Mouse (Mus musculus): ENCODE measurements around the gene Rnf19b. TPM values are rescaled to one million over a fixed set of nuclear protein-coding genes. Genes with fewer than 3 reads are reported as not detected.

Rnf19b gene
- polyA plus RNA-seq, 1 experiment from 2014 or later = 11.0 TPM

DNA sequence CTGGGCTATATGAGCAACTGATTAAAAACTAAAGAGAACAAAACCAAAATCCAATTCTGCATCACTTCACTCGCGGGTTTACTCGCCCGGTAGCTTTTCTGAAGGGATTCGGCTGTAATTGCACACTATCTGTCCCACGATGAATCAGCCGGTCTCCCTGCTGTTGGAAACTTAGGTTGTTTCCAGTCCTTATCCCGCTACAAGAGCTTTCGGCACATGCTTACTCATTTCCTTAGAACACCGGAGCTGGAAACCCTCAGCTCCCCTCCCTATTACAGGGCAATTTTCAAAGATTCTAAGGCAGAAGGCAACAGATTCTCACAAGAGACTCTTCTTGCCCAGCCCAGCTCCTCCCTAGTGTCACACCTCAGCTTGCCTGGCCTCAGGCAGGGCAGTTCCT lies 40.9 kb upstream of the Rnf19b start:
- Histone ChIP-seq H3K4me1 (replicated peaks; ENCODE audit: control insufficient read depth, insufficient read depth, low read length) (no peaks in the 10 kb centered on the region), H3K4me2 (replicated peaks; ENCODE audit: low read depth) (no peak overlapping the region), H3K4me3 (ENCODE audit: low read depth, low read length) (no peak overlapping the region), H3K9me3 (ENCODE audit: control insufficient read depth) (no peaks in the 10 kb centered on the region), H3K36me3 (ENCODE audit: control insufficient read depth, insufficient read depth) (no peaks in the 10 kb centered on the region), H3K27me3 (replicated peaks; ENCODE audit: control insufficient read depth, insufficient read depth, low read length) (no peaks in the 10 kb centered on the region), H3K9ac (ENCODE audit: low read depth, low read length) (no peak overlapping the region), H3K27ac (ENCODE audit: low read depth, low read length) (no peak overlapping the region)
- 89% methylated on average over 10 of the region's 10 CpGs for WGBS
- ATAC-seq = no peak
- TF ChIP-seq CTCF (IDR thresholded peaks at IDR 0.05; ENCODE audit: low read depth) = no peak

DNA sequence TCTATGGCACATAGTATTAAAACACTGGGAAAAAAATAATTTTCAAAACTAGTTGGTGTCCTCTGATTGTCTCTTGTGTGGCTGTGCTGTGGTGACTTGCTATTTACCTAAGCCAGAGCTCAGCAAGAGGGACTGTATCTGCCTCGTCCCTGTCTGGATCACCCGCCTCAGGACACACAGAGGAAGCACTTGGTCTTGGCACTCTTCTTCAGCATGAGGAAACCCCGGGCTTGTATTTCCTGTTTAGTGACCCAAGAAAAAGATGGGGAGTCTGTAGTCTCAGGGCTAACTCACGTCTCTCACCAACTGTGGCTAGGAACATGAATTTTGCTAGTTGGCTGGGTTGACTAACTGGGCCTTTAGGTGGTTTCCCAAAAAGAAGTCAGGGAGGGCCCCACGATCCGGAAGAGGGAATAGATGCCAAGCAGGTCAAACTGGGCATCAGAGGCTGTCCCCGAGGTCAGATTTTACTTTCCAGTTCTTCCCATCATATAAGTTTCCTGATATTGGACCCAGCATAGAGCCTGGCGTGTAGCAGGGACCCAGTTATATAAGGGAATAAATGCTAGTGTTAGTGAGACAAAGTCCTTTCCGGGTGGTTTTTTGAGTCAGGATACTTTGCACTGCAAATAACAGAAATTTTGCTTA lies 39.2 kb upstream of the Rnf19b start:
- Histone ChIP-seq H3K9ac (ENCODE audit: low read depth, low read length) (no peak overlapping the region), H3K36me3 (ENCODE audit: control insufficient read depth, insufficient read depth) (no peaks in the 10 kb centered on the region), H3K4me3 (ENCODE audit: low read depth, low read length) (no peak overlapping the region), H3K4me1 (replicated peaks; ENCODE audit: control insufficient read depth, insufficient read depth, low read length) (no peaks in the 10 kb centered on the region), H3K4me2 (replicated peaks; ENCODE audit: low read depth) (no peak overlapping the region), H3K27ac (ENCODE audit: low read depth, low read length) (no peak overlapping the region), H3K27me3 (replicated peaks; ENCODE audit: control insufficient read depth, insufficient read depth, low read length) (no peaks in the 10 kb centered on the region), H3K9me3 (ENCODE audit: control insufficient read depth) (no peaks in the 10 kb centered on the region)
- WGBS = 87% methylated on average over 9 of the region's 9 CpGs
- ATAC-seq = no peak
- no peak for TF ChIP-seq CTCF (IDR thresholded peaks at IDR 0.05; ENCODE audit: low read depth)

DNA sequence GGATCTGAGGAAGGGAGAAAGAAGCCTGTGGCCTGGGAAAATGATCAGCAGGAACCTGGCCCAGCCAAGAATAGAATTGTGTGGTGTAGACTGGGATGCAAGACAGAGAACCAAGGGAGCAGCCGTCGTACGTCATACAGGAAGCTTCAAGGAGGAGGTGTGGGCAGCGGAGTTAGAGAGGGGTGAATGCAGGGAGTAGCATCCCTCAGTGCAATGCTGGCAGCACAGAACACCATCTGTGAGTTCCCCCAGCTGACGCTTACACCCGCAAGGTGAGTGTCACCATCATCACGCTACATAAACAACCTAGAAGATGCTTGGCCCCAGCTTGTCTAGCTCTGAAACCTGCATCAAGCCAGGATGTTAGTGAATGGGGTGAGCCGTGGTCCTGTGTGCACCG lies 38.3 kb upstream of the Rnf19b start:
- Histone ChIP-seq H3K27me3 (replicated peaks; ENCODE audit: control insufficient read depth, insufficient read depth, low read length) (no peaks in the 10 kb centered on the region), H3K4me2 (replicated peaks; ENCODE audit: low read depth) (no peak overlapping the region), H3K9ac (ENCODE audit: low read depth, low read length) (no peak overlapping the region), H3K4me1 (replicated peaks; ENCODE audit: control insufficient read depth, insufficient read depth, low read length) (no peaks in the 10 kb centered on the region), H3K4me3 (ENCODE audit: low read depth, low read length) (no peak overlapping the region), H3K27ac (ENCODE audit: low read depth, low read length) (no peak overlapping the region), H3K9me3 (ENCODE audit: control insufficient read depth) (no peaks in the 10 kb centered on the region), H3K36me3 (ENCODE audit: control insufficient read depth, insufficient read depth) (no peaks in the 10 kb centered on the region)
- 84% methylated on average over 9 of the region's 9 CpGs for WGBS
- no peak for ATAC-seq
- no peak for TF ChIP-seq CTCF (IDR thresholded peaks at IDR 0.05; ENCODE audit: low read depth)

DNA sequence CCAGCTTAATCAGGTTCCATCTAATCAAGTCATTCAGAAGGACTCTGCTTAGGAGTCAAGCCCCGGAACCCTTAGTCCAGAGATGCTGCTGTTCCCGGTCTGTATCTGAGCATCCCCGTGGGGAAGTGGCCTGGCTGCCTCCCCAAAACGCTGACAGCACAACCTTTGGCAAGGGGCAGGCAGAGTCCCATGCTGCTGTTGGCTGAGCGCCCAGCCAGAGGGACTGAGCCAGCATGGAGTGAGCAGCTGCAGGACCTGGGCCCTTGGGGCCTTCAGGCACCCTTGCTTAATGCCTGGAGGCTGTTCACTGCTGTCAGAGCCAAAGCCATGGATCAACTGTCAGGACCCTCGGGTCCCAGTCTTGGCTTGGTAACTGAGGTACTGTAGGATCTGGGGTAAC lies 37.6 kb upstream of the Rnf19b start:
- ATAC-seq = no peak
- no peak overlapping the region for H3K4me2 ChIP-seq (replicated peaks; ENCODE audit: low read depth)
- H3K4me3 ChIP-seq (ENCODE audit: low read depth, low read length) = no peak overlapping the region
- no peak overlapping the region for H3K9ac ChIP-seq (ENCODE audit: low read depth, low read length)
- no peaks in the 10 kb centered on the region for H3K9me3 ChIP-seq (ENCODE audit: control insufficient read depth)
- no peak for TF ChIP-seq CTCF (IDR thresholded peaks at IDR 0.05; ENCODE audit: low read depth)
- H3K27me3 ChIP-seq (replicated peaks; ENCODE audit: control insufficient read depth, insufficient read depth, low read length) = no peaks in the 10 kb centered on the region
- no peak overlapping the region for H3K27ac ChIP-seq (ENCODE audit: low read depth, low read length)
- H3K4me1 ChIP-seq (replicated peaks; ENCODE audit: control insufficient read depth, insufficient read depth, low read length) = no peaks in the 10 kb centered on the region
- WGBS = 53% methylated on average over 6 of the region's 6 CpGs
- H3K36me3 ChIP-seq (ENCODE audit: control insufficient read depth, insufficient read depth) = no peaks in the 10 kb centered on the region

DNA sequence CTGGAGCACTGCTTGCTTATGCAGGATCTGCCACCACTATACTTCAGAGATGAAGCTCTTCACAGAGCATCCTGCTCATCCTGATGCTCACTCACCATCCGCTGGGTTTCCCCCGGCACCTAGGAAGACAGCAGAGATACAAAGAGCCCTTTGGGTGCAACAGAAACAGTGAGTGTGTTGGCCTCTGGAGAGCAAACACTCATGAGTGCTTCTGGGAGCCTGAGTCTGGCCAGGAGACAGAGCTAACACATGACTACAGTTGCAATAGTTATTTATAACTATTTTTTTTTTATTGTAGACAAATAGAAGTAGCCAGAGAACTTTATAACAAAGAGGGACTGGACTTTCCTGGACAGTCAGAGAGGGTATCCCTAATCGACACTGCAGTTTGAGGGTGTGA lies 36.6 kb upstream of the Rnf19b start:
- WGBS = 84% methylated on average over 3 of the region's 3 CpGs
- H3K36me3 ChIP-seq (ENCODE audit: control insufficient read depth, insufficient read depth) = no peaks in the 10 kb centered on the region
- no peak for TF ChIP-seq CTCF (IDR thresholded peaks at IDR 0.05; ENCODE audit: low read depth)
- H3K4me1 ChIP-seq (replicated peaks; ENCODE audit: control insufficient read depth, insufficient read depth, low read length) = no peaks in the 10 kb centered on the region
- H3K9ac ChIP-seq (ENCODE audit: low read depth, low read length) = no peak overlapping the region
- H3K4me3 ChIP-seq (ENCODE audit: low read depth, low read length) = no peak overlapping the region
- no peak for ATAC-seq
- H3K27me3 ChIP-seq (replicated peaks; ENCODE audit: control insufficient read depth, insufficient read depth, low read length) = no peaks in the 10 kb centered on the region
- H3K9me3 ChIP-seq (ENCODE audit: control insufficient read depth) = no peaks in the 10 kb centered on the region
- H3K27ac ChIP-seq (ENCODE audit: low read depth, low read length) = no peak overlapping the region
- no peak overlapping the region for H3K4me2 ChIP-seq (replicated peaks; ENCODE audit: low read depth)

DNA sequence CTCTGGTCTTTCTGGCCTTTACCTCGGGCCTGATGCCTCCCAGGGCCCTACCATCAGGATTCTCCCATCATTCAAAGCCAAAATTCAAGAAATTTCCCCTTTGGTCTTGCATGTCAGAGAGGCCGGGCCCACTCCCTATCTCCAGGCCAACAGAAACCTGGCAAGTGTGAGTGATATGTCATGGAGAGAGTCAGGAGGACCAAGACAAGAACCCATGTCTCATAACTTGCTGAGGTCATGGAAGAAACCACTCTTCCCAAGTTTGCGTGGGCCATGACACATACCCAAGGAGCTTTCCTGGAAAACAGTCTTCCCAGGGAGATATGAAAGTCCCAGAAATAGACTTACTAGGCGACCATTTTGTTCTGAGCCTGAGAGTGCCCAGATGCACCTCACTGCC lies 36.2 kb upstream of the Rnf19b start:
- Histone ChIP-seq H3K36me3 (ENCODE audit: control insufficient read depth, insufficient read depth) (no peaks in the 10 kb centered on the region), H3K27me3 (replicated peaks; ENCODE audit: control insufficient read depth, insufficient read depth, low read length) (no peaks in the 10 kb centered on the region), H3K4me2 (replicated peaks; ENCODE audit: low read depth) (no peak overlapping the region), H3K4me3 (ENCODE audit: low read depth, low read length) (no peak overlapping the region), H3K27ac (ENCODE audit: low read depth, low read length) (no peak overlapping the region), H3K4me1 (replicated peaks; ENCODE audit: control insufficient read depth, insufficient read depth, low read length) (no peaks in the 10 kb centered on the region), H3K9me3 (ENCODE audit: control insufficient read depth) (no peaks in the 10 kb centered on the region), H3K9ac (ENCODE audit: low read depth, low read length) (no peak overlapping the region)
- 80% methylated on average over 4 of the region's 4 CpGs for WGBS
- TF ChIP-seq CTCF (IDR thresholded peaks at IDR 0.05; ENCODE audit: low read depth) = no peak
- no peak for ATAC-seq

DNA sequence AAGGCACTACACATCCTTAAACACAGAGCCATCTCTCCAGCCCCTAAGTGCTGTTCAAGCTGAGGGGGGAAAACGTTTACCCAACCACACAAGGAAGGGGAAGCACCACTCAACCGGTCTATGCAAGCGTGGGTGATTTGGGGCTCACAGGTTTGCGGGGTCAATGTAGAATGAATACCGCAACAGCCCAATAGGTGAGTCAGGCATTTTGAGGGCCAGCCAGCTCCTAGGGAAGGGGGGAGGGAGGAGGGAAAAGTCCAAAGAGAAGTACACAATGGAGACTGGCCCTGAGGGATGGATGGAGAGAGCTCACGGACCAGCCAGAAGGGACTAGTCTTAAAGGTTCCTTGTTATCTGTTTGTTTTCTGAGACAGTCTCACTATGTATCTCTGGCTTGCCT lies 34.2 kb upstream of the Rnf19b start:
- Histone ChIP-seq H3K9ac (ENCODE audit: low read depth, low read length) (no peak overlapping the region), H3K4me1 (replicated peaks; ENCODE audit: control insufficient read depth, insufficient read depth, low read length) (no peaks in the 10 kb centered on the region), H3K27me3 (replicated peaks; ENCODE audit: control insufficient read depth, insufficient read depth, low read length) (no peaks in the 10 kb centered on the region), H3K27ac (ENCODE audit: low read depth, low read length) (no peak overlapping the region), H3K4me3 (ENCODE audit: low read depth, low read length) (no peak overlapping the region), H3K36me3 (ENCODE audit: control insufficient read depth, insufficient read depth) (no peaks in the 10 kb centered on the region), H3K9me3 (ENCODE audit: control insufficient read depth) (no peaks in the 10 kb centered on the region), H3K4me2 (replicated peaks; ENCODE audit: low read depth) (no peak overlapping the region)
- no peak for ATAC-seq
- WGBS = 77% methylated on average over 6 of the region's 6 CpGs
- TF ChIP-seq CTCF (IDR thresholded peaks at IDR 0.05; ENCODE audit: low read depth) = no peak
